Mouse (Mus musculus): ENCODE measurements around the gene Acot3.
"Not testable (repeated sequence)": the region's sequence is repeated elsewhere in the genome, so short reads cannot be mapped to it uniquely, and the experiment has no call there.

Gene Acot3

GRCm38 (mm10) chr12:84068986-84069385 lies 17.0 kb downstream of the Acot3 start, which contains the start of gene Acot5:
Acot5 (plus strand) TSS chr12:84069325.
- Histone ChIP-seq H3K4me1 (replicated peaks; ENCODE audit: low read depth, low read length) (no peaks in the 10 kb centered on the region; the same call in 1 of the 2 replicates), H3K9me3 (ENCODE audit: low read length) (no peaks in the 10 kb centered on the region), H3K4me3 (replicated peaks; ENCODE audit: low read length) (peak within 1 kb of the TSS; percentile 77), H3K27me3 (ENCODE audit: insufficient read depth, low read length) (peaks cover 51% of the 10 kb centered on the region), H3K36me3 (ENCODE audit: insufficient read depth, low read length) (no peaks in the 10 kb centered on the region)
- TF ChIP-seq NANOG (IDR thresholded peaks at IDR 0.05; ENCODE audit: borderline replicate concordance, low read length), result no peak
- no peak for TF ChIP-seq POU5F1 (IDR thresholded peaks at IDR 0.05; ENCODE audit: borderline replicate concordance, low read length)
- no peak for TF ChIP-seq CTCF (conservative IDR thresholded peaks at IDR 0.05; ENCODE audit: low read length)

- H3K4me3 ChIP-seq (replicated peaks; ENCODE audit: low read length), result peak overlapping the region; percentile 77
- peaks cover 49% of the 10 kb centered on the region for H3K27me3 ChIP-seq (ENCODE audit: insufficient read depth, low read length)
- H3K9me3 ChIP-seq (ENCODE audit: low read length); H3K36me3 ChIP-seq (ENCODE audit: insufficient read depth, low read length); H3K4me1 ChIP-seq (replicated peaks; ENCODE audit: low read depth, low read length): not testable (repeated sequence)
These were observed 17.6 kb downstream of the Acot3 start for GRCm38 (mm10) chr12:84069582-84069981.

GRCm38 (mm10) chr12:84071696-84072095 lies 19.8 kb downstream of the Acot3 start:
- H3K4me1 ChIP-seq (replicated peaks; ENCODE audit: low read depth, low read length), result no peaks in the 10 kb centered on the region; the same call in 1 of the 2 replicates
- peaks cover 46% of the 10 kb centered on the region for H3K27me3 ChIP-seq (ENCODE audit: insufficient read depth, low read length)
- no peaks in the 10 kb centered on the region for H3K36me3 ChIP-seq (ENCODE audit: insufficient read depth, low read length)
- no peaks in the 10 kb centered on the region for H3K9me3 ChIP-seq (ENCODE audit: low read length)
- TF ChIP-seq NANOG (IDR thresholded peaks at IDR 0.05; ENCODE audit: borderline replicate concordance, low read length) (no peak), CTCF (conservative IDR thresholded peaks at IDR 0.05; ENCODE audit: low read length) (0 out of 2 replicates have a peak, but pooled peaks have one; percentile 4), POU5F1 (IDR thresholded peaks at IDR 0.05; ENCODE audit: borderline replicate concordance, low read length) (no peak)
- H3K4me3 ChIP-seq (replicated peaks; ENCODE audit: low read length), result no peak overlapping the region

- no peaks in the 10 kb centered on the region; the same call in 1 of the 2 replicates for H3K27me3 ChIP-seq (ENCODE audit: insufficient read depth, low read length)
- no peak for TF ChIP-seq POU5F1 (IDR thresholded peaks at IDR 0.05; ENCODE audit: borderline replicate concordance, low read length)
- no peak for TF ChIP-seq CTCF (conservative IDR thresholded peaks at IDR 0.05; ENCODE audit: low read length)
- TF ChIP-seq NANOG (IDR thresholded peaks at IDR 0.05; ENCODE audit: borderline replicate concordance, low read length), result no peak
- no peaks in the 10 kb centered on the region for H3K9me3 ChIP-seq (ENCODE audit: low read length)
- no peaks in the 10 kb centered on the region for H3K4me1 ChIP-seq (replicated peaks; ENCODE audit: low read depth, low read length)
- H3K4me3 ChIP-seq (replicated peaks; ENCODE audit: low read length), result no peak overlapping the region
- no peaks in the 10 kb centered on the region for H3K36me3 ChIP-seq (ENCODE audit: insufficient read depth, low read length)
These were observed 25.5 kb downstream of the Acot3 start for GRCm38 (mm10) chr12:84077371-84077990.

- Histone ChIP-seq H3K4me1 (replicated peaks; ENCODE audit: low read depth, low read length) (no peaks in the 10 kb centered on the region; the same call in 1 of the 2 replicates), H3K4me3 (replicated peaks; ENCODE audit: low read length) (no peak overlapping the region), H3K27me3 (ENCODE audit: insufficient read depth, low read length) (no peaks in the 10 kb centered on the region), H3K9me3 (ENCODE audit: low read length) (peaks cover 17% of the 10 kb centered on the region), H3K36me3 (ENCODE audit: insufficient read depth, low read length) (no peaks in the 10 kb centered on the region)
- TF ChIP-seq NANOG (IDR thresholded peaks at IDR 0.05; ENCODE audit: borderline replicate concordance, low read length), result no peak
- no peak for TF ChIP-seq CTCF (conservative IDR thresholded peaks at IDR 0.05; ENCODE audit: low read length)
- TF ChIP-seq POU5F1 (IDR thresholded peaks at IDR 0.05; ENCODE audit: borderline replicate concordance, low read length), result no peak
These were observed 31.9 kb downstream of the Acot3 start for GRCm38 (mm10) chr12:84083842-84084241.

GRCm38 (mm10) chr12:84084581-84084980 lies 32.6 kb downstream of the Acot3 start:
- TF ChIP-seq CTCF (conservative IDR thresholded peaks at IDR 0.05; ENCODE audit: low read length) (no peak), POU5F1 (IDR thresholded peaks at IDR 0.05; ENCODE audit: borderline replicate concordance, low read length) (no peak), NANOG (IDR thresholded peaks at IDR 0.05; ENCODE audit: borderline replicate concordance, low read length) (no peak)
- H3K9me3 ChIP-seq (ENCODE audit: low read length), result peaks cover 24% of the 10 kb centered on the region
- no peaks in the 10 kb centered on the region for H3K36me3 ChIP-seq (ENCODE audit: insufficient read depth, low read length)
- H3K27me3 ChIP-seq (ENCODE audit: insufficient read depth, low read length), result no peaks in the 10 kb centered on the region
- no peak overlapping the region for H3K4me3 ChIP-seq (replicated peaks; ENCODE audit: low read length)
- H3K4me1 ChIP-seq (replicated peaks; ENCODE audit: low read depth, low read length), result no peaks in the 10 kb centered on the region; the same call in 1 of the 2 replicates

- H3K36me3 ChIP-seq (ENCODE audit: insufficient read depth, low read length); H3K4me3 ChIP-seq (replicated peaks; ENCODE audit: low read length); H3K4me1 ChIP-seq (replicated peaks; ENCODE audit: low read depth, low read length): not testable (repeated sequence)
- H3K9me3 ChIP-seq (ENCODE audit: low read length), result peaks cover 64% of the 10 kb centered on the region
- H3K27me3 ChIP-seq (ENCODE audit: insufficient read depth, low read length), result peaks cover 13% of the 10 kb centered on the region
These were observed 42.7 kb downstream of the Acot3 start for GRCm38 (mm10) chr12:84094666-84095065.

GRCm38 (mm10) chr12:84099605-84100004 lies 47.7 kb downstream of the Acot3 start:
- H3K4me3 ChIP-seq (replicated peaks; ENCODE audit: low read length), result no peak overlapping the region
- no peaks in the 10 kb centered on the region for H3K36me3 ChIP-seq (ENCODE audit: insufficient read depth, low read length)
- TF ChIP-seq NANOG (IDR thresholded peaks at IDR 0.05; ENCODE audit: borderline replicate concordance, low read length) (no peak), CTCF (conservative IDR thresholded peaks at IDR 0.05; ENCODE audit: low read length) (no peak), POU5F1 (IDR thresholded peaks at IDR 0.05; ENCODE audit: borderline replicate concordance, low read length) (no peak)
- H3K9me3 ChIP-seq (ENCODE audit: low read length), result peaks cover 16% of the 10 kb centered on the region
- H3K27me3 ChIP-seq (ENCODE audit: insufficient read depth, low read length), result peaks cover 33% of the 10 kb centered on the region
- no peaks in the 10 kb centered on the region for H3K4me1 ChIP-seq (replicated peaks; ENCODE audit: low read depth, low read length)

- H3K9me3 ChIP-seq (ENCODE audit: low read length), result peaks cover 12% of the 10 kb centered on the region
- H3K27me3 ChIP-seq (ENCODE audit: insufficient read depth, low read length), result peaks cover 33% of the 10 kb centered on the region
- no peak overlapping the region for H3K4me3 ChIP-seq (replicated peaks; ENCODE audit: low read length)
- no peaks in the 10 kb centered on the region for H3K4me1 ChIP-seq (replicated peaks; ENCODE audit: low read depth, low read length)
- H3K36me3 ChIP-seq (ENCODE audit: insufficient read depth, low read length), result no peaks in the 10 kb centered on the region
- no peak for TF ChIP-seq POU5F1 (IDR thresholded peaks at IDR 0.05; ENCODE audit: borderline replicate concordance, low read length)
- no peak for TF ChIP-seq NANOG (IDR thresholded peaks at IDR 0.05; ENCODE audit: borderline replicate concordance, low read length)
- no peak for TF ChIP-seq CTCF (conservative IDR thresholded peaks at IDR 0.05; ENCODE audit: low read length)
These were observed 48.1 kb downstream of the Acot3 start for GRCm38 (mm10) chr12:84100071-84100470.

- not testable (repeated sequence) for H3K36me3 ChIP-seq (ENCODE audit: insufficient read depth, low read length); H3K4me1 ChIP-seq (replicated peaks; ENCODE audit: low read depth, low read length); H3K9me3 ChIP-seq (ENCODE audit: low read length)
- peak within 1 kb of the TSS; percentile 78 for H3K4me3 ChIP-seq (replicated peaks; ENCODE audit: low read length)
- H3K27me3 ChIP-seq (ENCODE audit: insufficient read depth, low read length), result peaks cover 33% of the 10 kb centered on the region
These were observed 48.9 kb downstream of the Acot3 start, which contains the start of gene Acot6 for GRCm38 (mm10) chr12:84100604-84101492. Acot6 (plus strand) TSS chr12:84100654.
